Mouse (Mus musculus): Measurements from ENCODE around the gene Prkch. TPM values are rescaled to one million over a fixed set of nuclear protein-coding genes. Genes with fewer than 3 reads are reported as not detected.
A peak's percentile ranks its signal among the peaks of the same experiment; 100 is the strongest.

The Prkch gene
- polyA plus RNA-seq, 1 experiment: 12.5 TPM

GRCm38 (mm10) chr12:73609262-73609661, 24.7 kb downstream of the Prkch start:
- H3K27me3 ChIP-seq (ENCODE audit: control insufficient read depth, insufficient read depth, low read length): no peaks in the 10 kb centered on the region
- H3K4me3 ChIP-seq (ENCODE audit: extremely low read depth, insufficient read depth, insufficient read length): no peak overlapping the region
- no peaks in the 10 kb centered on the region for H3K36me3 ChIP-seq (ENCODE audit: control insufficient read depth, insufficient read depth, low read length)
- DNase-seq (ENCODE audit: low read depth in 1 of 2, low spot score in 2 of 2): no peak
- no peak for TF ChIP-seq CTCF (IDR thresholded peaks at IDR 0.05; ENCODE audit: extremely low read depth, insufficient read depth, insufficient read length, insufficient replicate concordance)
- no peak for TF ChIP-seq POLR2A (IDR thresholded peaks at IDR 0.05; ENCODE audit: low read depth, low read length)
- H3K4me1 ChIP-seq (ENCODE audit: control insufficient read depth, insufficient read depth, insufficient read length): peaks cover 37% of the 10 kb centered on the region; the same call in 1 of the 2 replicates
- peak overlapping the region; percentile 20; the same call in 1 of the 2 replicates for H3K27ac ChIP-seq (ENCODE audit: insufficient read depth, low read length)
- WGBS: 53% methylated on average over 3 of the region's 3 CpGs

- peaks cover 37% of the 10 kb centered on the region; the same call in 1 of the 2 replicates for H3K4me1 ChIP-seq (ENCODE audit: control insufficient read depth, insufficient read depth, insufficient read length)
- 36% methylated on average over 18 of the region's 18 CpGs for WGBS
- DNase-seq (ENCODE audit: low read depth in 1 of 2, low spot score in 2 of 2): no peak
- no peaks in the 10 kb centered on the region for H3K27me3 ChIP-seq (ENCODE audit: control insufficient read depth, insufficient read depth, low read length)
- TF ChIP-seq POLR2A (IDR thresholded peaks at IDR 0.05; ENCODE audit: low read depth, low read length) (no peak), CTCF (IDR thresholded peaks at IDR 0.05; ENCODE audit: extremely low read depth, insufficient read depth, insufficient read length, insufficient replicate concordance) (no peak)
- no peaks in the 10 kb centered on the region for H3K36me3 ChIP-seq (ENCODE audit: control insufficient read depth, insufficient read depth, low read length)
- H3K4me3 ChIP-seq (ENCODE audit: extremely low read depth, insufficient read depth, insufficient read length): no peak overlapping the region
- peak overlapping the region; percentile 33 for H3K27ac ChIP-seq (ENCODE audit: insufficient read depth, low read length)
Measured at GRCm38 (mm10) chr12:73609676-73610545, 25.3 kb downstream of the Prkch start.

- Histone ChIP-seq H3K27ac (ENCODE audit: insufficient read depth, low read length) (peak overlapping the region; percentile 33), H3K27me3 (ENCODE audit: control insufficient read depth, insufficient read depth, low read length) (no peaks in the 10 kb centered on the region), H3K4me3 (ENCODE audit: extremely low read depth, insufficient read depth, insufficient read length) (no peak overlapping the region), H3K4me1 (ENCODE audit: control insufficient read depth, insufficient read depth, insufficient read length) (peaks cover 37% of the 10 kb centered on the region; the same call in 1 of the 2 replicates), H3K36me3 (ENCODE audit: control insufficient read depth, insufficient read depth, low read length) (no peaks in the 10 kb centered on the region)
- TF ChIP-seq POLR2A (IDR thresholded peaks at IDR 0.05; ENCODE audit: low read depth, low read length) (no peak), CTCF (IDR thresholded peaks at IDR 0.05; ENCODE audit: extremely low read depth, insufficient read depth, insufficient read length, insufficient replicate concordance) (no peak)
- WGBS: 32% methylated on average over 8 of the region's 8 CpGs
- no peak for DNase-seq (ENCODE audit: low read depth in 1 of 2, low spot score in 2 of 2)
Measured at GRCm38 (mm10) chr12:73610831-73611370, 26.3 kb downstream of the Prkch start.

- Histone ChIP-seq H3K27me3 (ENCODE audit: control insufficient read depth, insufficient read depth, low read length) (no peaks in the 10 kb centered on the region), H3K4me3 (ENCODE audit: extremely low read depth, insufficient read depth, insufficient read length) (no peak overlapping the region), H3K36me3 (ENCODE audit: control insufficient read depth, insufficient read depth, low read length) (no peaks in the 10 kb centered on the region), H3K4me1 (ENCODE audit: control insufficient read depth, insufficient read depth, insufficient read length) (peaks cover 34% of the 10 kb centered on the region; the same call in 1 of the 2 replicates), H3K27ac (ENCODE audit: insufficient read depth, low read length) (0 out of 2 replicates have a peak overlapping the region, but pooled peaks have one; percentile 33)
- DNase-seq (ENCODE audit: low read depth in 1 of 2, low spot score in 2 of 2): no peak
- 37% methylated on average over 3 of the region's 3 CpGs for WGBS
- TF ChIP-seq CTCF (IDR thresholded peaks at IDR 0.05; ENCODE audit: extremely low read depth, insufficient read depth, insufficient read length, insufficient replicate concordance) (no peak), POLR2A (IDR thresholded peaks at IDR 0.05; ENCODE audit: low read depth, low read length) (no peak)
Measured at GRCm38 (mm10) chr12:73611741-73612140, 27.1 kb downstream of the Prkch start.

GRCm38 (mm10) chr12:73613183-73613582, 28.6 kb downstream of the Prkch start:
- TF ChIP-seq POLR2A (IDR thresholded peaks at IDR 0.05; ENCODE audit: low read depth, low read length): no peak
- no peak for TF ChIP-seq CTCF (IDR thresholded peaks at IDR 0.05; ENCODE audit: extremely low read depth, insufficient read depth, insufficient read length, insufficient replicate concordance)
- Histone ChIP-seq H3K27me3 (ENCODE audit: control insufficient read depth, insufficient read depth, low read length) (no peaks in the 10 kb centered on the region), H3K36me3 (ENCODE audit: control insufficient read depth, insufficient read depth, low read length) (no peaks in the 10 kb centered on the region), H3K4me1 (ENCODE audit: control insufficient read depth, insufficient read depth, insufficient read length) (peaks cover 27% of the 10 kb centered on the region; the same call in 1 of the 2 replicates), H3K4me3 (ENCODE audit: extremely low read depth, insufficient read depth, insufficient read length) (no peak overlapping the region), H3K27ac (ENCODE audit: insufficient read depth, low read length) (no peak overlapping the region)
- DNase-seq (ENCODE audit: low read depth in 1 of 2, low spot score in 2 of 2): no peak
- WGBS: 39% methylated on average over 6 of the region's 6 CpGs

- Histone ChIP-seq H3K27ac (ENCODE audit: insufficient read depth, low read length) (no peak overlapping the region), H3K4me3 (ENCODE audit: extremely low read depth, insufficient read depth, insufficient read length) (no peak overlapping the region), H3K27me3 (ENCODE audit: control insufficient read depth, insufficient read depth, low read length) (no peaks in the 10 kb centered on the region), H3K4me1 (ENCODE audit: control insufficient read depth, insufficient read depth, insufficient read length) (peaks cover 6% of the 10 kb centered on the region; the same call in 1 of the 2 replicates), H3K36me3 (ENCODE audit: control insufficient read depth, insufficient read depth, low read length) (no peaks in the 10 kb centered on the region)
- 83% methylated on average over 10 of the region's 10 CpGs for WGBS
- TF ChIP-seq POLR2A (IDR thresholded peaks at IDR 0.05; ENCODE audit: low read depth, low read length): no peak
- TF ChIP-seq CTCF (IDR thresholded peaks at IDR 0.05; ENCODE audit: extremely low read depth, insufficient read depth, insufficient read length, insufficient replicate concordance): no peak
- no peak for DNase-seq (ENCODE audit: low read depth in 1 of 2, low spot score in 2 of 2)
Measured at GRCm38 (mm10) chr12:73617652-73618051, 33.1 kb downstream of the Prkch start.

Data from spleen, adult 2 months (tissue).